Mouse (Mus musculus) left cerebral cortex, adult 11 months (tissue): ENCODE data around the gene Svs4.
"Not testable (repeated sequence)": the region's sequence is repeated elsewhere in the genome, so short reads cannot be mapped to it uniquely, and the experiment has no call there.

Experiments used
- DNase-seq: peaks from one replicate; pipeline ENCODE4 v3.0.0; 2022; ENCODE audit warnings: low spot score

Gene Svs4

GRCm38 (mm10) chr2:164278359-164278758 lies at the start of gene Svs4:
Gene Svs4, minus strand, starts transcription at chr2:164278459.
- DNase-seq = no peak

- no peak for DNase-seq
These were observed 42.7 kb upstream of the Svs4 start for GRCm38 (mm10) chr2:164320983-164321382.

- not testable (repeated sequence) for DNase-seq
These were observed 38.2 kb upstream of the Svs4 start, which contains the start of gene Svs6 for GRCm38 (mm10) chr2:164316451-164316850. Gene Svs6, plus strand, starts transcription at chr2:164316751.

GRCm38 (mm10) chr2:164315460-164315859 lies 37.2 kb upstream of the Svs4 start:
- DNase-seq = not testable (repeated sequence)

GRCm38 (mm10) chr2:164312599-164312998 lies 34.3 kb upstream of the Svs4 start:
- no peak for DNase-seq

GRCm38 (mm10) chr2:164288968-164289367 lies 10.7 kb upstream of the Svs4 start, which contains the start of gene Svs3a:
Gene Svs3a, plus strand, starts transcription at chr2:164289268.
- not testable (repeated sequence) for DNase-seq

GRCm38 (mm10) chr2:164256540-164256939 lies 21.7 kb downstream of the Svs4 start, which contains the start of gene Svs3b:
Gene Svs3b, minus strand, starts transcription at chr2:164256640.
- not testable (repeated sequence) for DNase-seq

- DNase-seq = no peak
These were observed 39.9 kb downstream of the Svs4 start, which contains the start of gene Svs2 for GRCm38 (mm10) chr2:164238366-164238765. Gene Svs2, minus strand, starts transcription at chr2:164238466.

GRCm38 (mm10) chr2:164232671-164233070 lies 45.6 kb downstream of the Svs4 start:
- DNase-seq = no peak

- no peak for DNase-seq
These were observed 49.7 kb downstream of the Svs4 start for GRCm38 (mm10) chr2:164228361-164229070.
